Mouse (Mus musculus) erythroblast, embryonic 14.5 days (primary cell): Measurements from ENCODE around the gene Ntm. TPM values are rescaled to one million over a fixed set of nuclear protein-coding genes. Genes with fewer than 3 reads are reported as not detected.

Experiments
- H3K27me3 ChIP-seq: 2 replicates; pipeline ENCODE4 v1.6.1; 2012; ENCODE audit warnings: inconsistent platforms; ENCODE audit not compliant: control insufficient read depth
- H3K36me3 ChIP-seq: 2 replicates; pipeline ENCODE4 v1.6.1; 2012; ENCODE audit warnings: mild to moderate bottlenecking, inconsistent platforms; ENCODE audit not compliant: control insufficient read depth
- H3K4me1 ChIP-seq: 2 replicates; pipeline ENCODE4 v1.6.1; 2012; ENCODE audit warnings: inconsistent platforms; ENCODE audit not compliant: control insufficient read depth
- H3K4me3 ChIP-seq: replicated peaks from 2 replicates; pipeline ENCODE3; 2012; ENCODE audit warnings: moderate library complexity, mild to moderate bottlenecking, inconsistent platforms
- H3K9me3 ChIP-seq: 2 replicates; pipeline ENCODE4 v1.6.1; 2012; ENCODE audit warnings: low read length, inconsistent platforms, mixed read lengths; ENCODE audit not compliant: control insufficient read depth
- GATA1 ChIP-seq: IDR thresholded peaks from 2 replicates; pipeline ENCODE4 v1.6.1; 2012; ENCODE audit warnings: low read length, inconsistent platforms, mixed read lengths
- TAL1 ChIP-seq: IDR thresholded peaks from 3 replicates; pipeline ENCODE4 v1.6.1; 2012; ENCODE audit warnings: low read length, inconsistent platforms, mixed read lengths
- polyA plus RNA-seq: library from polyadenylated mRNA; stranded (reverse); fragments of >175 nt; gene quantifications from 2 replicates; pipeline ENCODE4 v1.2.3, GENCODE M21; 2012

The Ntm gene
- polyA plus RNA-seq, 1 experiment: 0.01 TPM

DNA sequence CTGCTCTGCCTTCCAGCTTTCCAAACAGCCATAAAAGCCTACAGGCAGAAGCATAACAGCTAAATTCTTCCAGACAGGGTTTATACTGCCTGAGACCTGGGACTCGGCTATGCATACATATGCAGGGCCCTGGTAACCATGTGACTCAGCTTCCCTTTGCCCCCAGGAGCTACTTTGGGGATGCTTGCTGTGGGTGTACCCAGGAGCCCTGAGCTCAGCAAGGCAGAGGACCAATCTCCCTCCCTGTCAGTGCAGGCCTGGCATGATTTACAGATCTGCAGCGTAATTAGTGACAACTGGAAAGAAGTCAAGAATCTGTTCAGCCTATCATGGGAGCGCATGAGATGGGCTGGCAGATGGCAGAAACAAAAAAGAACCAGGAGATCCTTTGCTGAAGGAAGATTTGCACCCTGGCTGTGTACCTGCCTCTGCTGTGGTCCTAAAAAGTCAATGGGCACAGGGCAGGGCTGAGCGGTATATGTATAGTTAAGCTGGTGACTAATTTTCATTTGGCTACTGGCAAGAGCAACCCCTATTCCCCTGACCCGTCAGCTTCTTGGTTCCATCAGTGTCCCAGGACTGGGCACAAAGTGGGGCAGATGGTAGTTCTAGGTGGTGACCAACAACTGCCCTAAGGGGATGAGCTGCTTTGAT, 886.9 kb downstream of the Ntm start:
- no peaks in the 10 kb centered on the region for H3K4me1 ChIP-seq
- peaks cover 2% of the 10 kb centered on the region; the same call in 1 of the 2 replicates for H3K9me3 ChIP-seq
- no peaks in the 10 kb centered on the region for H3K27me3 ChIP-seq
- no peaks in the 10 kb centered on the region for H3K36me3 ChIP-seq
- TF ChIP-seq TAL1: no peak
- no peak for TF ChIP-seq GATA1
- H3K4me3 ChIP-seq: no peak overlapping the region

DNA sequence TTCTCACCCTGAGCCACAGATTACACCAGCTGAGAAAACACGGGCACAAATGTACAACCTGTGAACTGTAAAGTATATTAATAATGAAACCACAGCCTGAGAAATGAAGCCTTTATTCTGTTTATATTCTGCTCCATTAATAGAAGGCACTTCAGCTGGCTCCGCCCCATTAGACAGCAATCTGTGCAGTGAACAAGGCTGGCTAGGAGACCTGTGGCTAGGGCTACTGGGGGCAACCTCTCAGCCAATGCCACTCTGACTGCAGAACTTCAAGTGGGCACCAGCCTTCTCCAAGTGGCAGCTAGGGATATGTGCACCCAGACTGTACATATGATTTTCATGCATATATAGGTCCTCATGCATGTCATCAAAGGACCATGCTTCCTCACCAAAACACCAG, 887.7 kb downstream of the Ntm start:
- no peaks in the 10 kb centered on the region for H3K36me3 ChIP-seq
- no peak overlapping the region for H3K4me3 ChIP-seq
- no peaks in the 10 kb centered on the region for H3K4me1 ChIP-seq
- peaks cover 2% of the 10 kb centered on the region; the same call in 1 of the 2 replicates for H3K9me3 ChIP-seq
- H3K27me3 ChIP-seq: no peaks in the 10 kb centered on the region
- TF ChIP-seq TAL1 (no peak), GATA1 (no peak)

GRCm38 (mm10) chr9:29074494-29074893, 888.4 kb downstream of the Ntm start:
- Histone ChIP-seq H3K9me3 (peaks cover 2% of the 10 kb centered on the region; the same call in 1 of the 2 replicates), H3K4me1 (no peaks in the 10 kb centered on the region), H3K4me3 (no peak overlapping the region), H3K27me3 (no peaks in the 10 kb centered on the region), H3K36me3 (no peaks in the 10 kb centered on the region)
- no peak for TF ChIP-seq TAL1
- TF ChIP-seq GATA1: no peak

- H3K4me3 ChIP-seq: no peak overlapping the region
- H3K27me3 ChIP-seq: no peaks in the 10 kb centered on the region
- H3K4me1 ChIP-seq: no peaks in the 10 kb centered on the region
- TF ChIP-seq GATA1: no peak
- no peak for TF ChIP-seq TAL1
- no peaks in the 10 kb centered on the region for H3K36me3 ChIP-seq
- H3K9me3 ChIP-seq: peaks cover 4% of the 10 kb centered on the region; the same call in 1 of the 2 replicates
Measured at GRCm38 (mm10) chr9:29071997-29072396, 890.9 kb downstream of the Ntm start.

DNA sequence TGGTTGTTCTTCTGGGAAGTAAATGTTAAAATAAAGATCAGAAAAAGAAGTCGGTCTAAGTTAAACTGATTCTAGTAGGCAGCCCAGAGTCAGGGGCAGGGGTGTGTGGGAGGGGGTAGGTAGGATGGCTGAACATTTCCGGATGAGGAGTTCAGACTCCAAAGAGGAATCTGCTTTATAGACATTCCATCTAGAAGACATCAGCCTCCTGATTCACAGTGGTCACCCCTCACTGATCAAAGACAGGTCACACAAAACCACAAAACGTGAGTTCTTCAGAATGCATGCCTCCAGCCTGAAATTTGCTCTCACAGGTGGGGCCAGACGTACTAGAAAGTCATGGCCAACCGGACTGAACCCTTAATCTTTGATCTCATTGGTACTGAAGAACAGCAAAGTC, 895.4 kb downstream of the Ntm start:
- Histone ChIP-seq H3K9me3 (0 out of 2 replicates have a peak, but pooled peaks cover 2% of the 10 kb centered on the region), H3K36me3 (no peaks in the 10 kb centered on the region), H3K27me3 (no peaks in the 10 kb centered on the region), H3K4me1 (no peaks in the 10 kb centered on the region), H3K4me3 (no peak overlapping the region)
- TF ChIP-seq GATA1 (no peak), TAL1 (no peak)

- Histone ChIP-seq H3K9me3 (peaks cover 5% of the 10 kb centered on the region; the same call in 1 of the 2 replicates), H3K36me3 (no peaks in the 10 kb centered on the region)
- TF ChIP-seq GATA1 (no peak), TAL1 (no peak)
Measured at GRCm38 (mm10) chr9:29060293-29060692, 902.6 kb downstream of the Ntm start.

DNA sequence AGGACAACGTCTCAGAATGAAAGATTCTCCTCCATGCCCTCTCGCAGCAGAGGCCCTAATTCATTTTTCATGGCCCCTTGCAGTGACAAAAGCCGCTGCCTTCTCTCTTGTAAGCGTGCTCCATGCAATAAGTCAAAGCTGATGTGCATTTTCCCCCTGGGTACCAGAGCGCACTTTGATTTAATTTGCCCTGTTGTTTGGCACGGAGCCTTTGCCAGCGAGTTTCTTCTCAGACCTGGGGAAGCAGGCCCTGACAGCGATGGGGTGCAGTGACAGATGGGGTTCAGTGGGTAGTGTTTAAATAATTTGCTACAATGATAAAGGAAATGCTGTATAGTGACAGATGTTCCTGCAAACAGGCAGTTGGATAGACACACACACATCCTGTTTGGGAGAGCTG, 904.1 kb downstream of the Ntm start:
- Histone ChIP-seq H3K4me3 (no peak overlapping the region), H3K4me1 (no peaks in the 10 kb centered on the region), H3K9me3 (peaks cover 5% of the 10 kb centered on the region; the same call in 1 of the 2 replicates), H3K27me3 (no peaks in the 10 kb centered on the region), H3K36me3 (no peaks in the 10 kb centered on the region)
- TF ChIP-seq TAL1: no peak
- no peak for TF ChIP-seq GATA1

More at GRCm38 (mm10) chr9:29060293-29060692, 902.6 kb downstream of the Ntm start:
- Histone ChIP-seq H3K4me3 (no peak overlapping the region), H3K4me1 (no peaks in the 10 kb centered on the region), H3K27me3 (no peaks in the 10 kb centered on the region)

GRCm38 (mm10) chr9:29055637-29056036, 907.3 kb downstream of the Ntm start:
- H3K9me3 ChIP-seq: peaks cover 5% of the 10 kb centered on the region; the same call in 1 of the 2 replicates
- no peak for TF ChIP-seq GATA1
- TF ChIP-seq TAL1: no peak
- H3K4me3 ChIP-seq: no peak overlapping the region
- no peaks in the 10 kb centered on the region for H3K36me3 ChIP-seq
- no peaks in the 10 kb centered on the region for H3K4me1 ChIP-seq
- no peaks in the 10 kb centered on the region for H3K27me3 ChIP-seq

DNA sequence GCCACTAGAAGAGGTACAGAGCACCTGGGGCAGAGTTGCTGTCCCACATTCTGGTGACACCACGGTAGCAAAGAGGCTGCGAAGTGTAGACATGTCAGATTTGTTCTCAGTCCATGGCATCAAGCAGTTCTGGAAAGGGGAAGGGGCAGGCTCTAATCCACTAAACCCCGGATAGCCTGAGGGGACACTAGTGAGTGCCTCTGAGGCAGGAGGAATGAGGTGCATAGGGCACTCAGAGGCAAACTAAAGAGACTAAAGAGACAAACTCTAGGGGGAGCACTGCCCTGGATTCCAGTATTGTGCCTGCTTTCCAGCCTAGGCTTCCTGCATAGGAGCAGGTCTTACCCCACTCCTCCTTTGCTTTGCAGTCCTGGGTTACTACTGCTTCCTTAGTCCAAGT, 926.5 kb downstream of the Ntm start:
- Histone ChIP-seq H3K9me3 (no peaks in the 10 kb centered on the region; the same call in 1 of the 2 replicates), H3K4me1 (no peaks in the 10 kb centered on the region), H3K4me3 (no peak overlapping the region), H3K36me3 (no peaks in the 10 kb centered on the region), H3K27me3 (no peaks in the 10 kb centered on the region)
- no peak for TF ChIP-seq TAL1
- no peak for TF ChIP-seq GATA1

GRCm38 (mm10) chr9:29036058-29036457, 926.9 kb downstream of the Ntm start:
- Histone ChIP-seq H3K36me3 (no peaks in the 10 kb centered on the region), H3K27me3 (no peaks in the 10 kb centered on the region), H3K4me3 (no peak overlapping the region), H3K9me3 (no peaks in the 10 kb centered on the region; the same call in 1 of the 2 replicates), H3K4me1 (no peaks in the 10 kb centered on the region)
- no peak for TF ChIP-seq TAL1
- no peak for TF ChIP-seq GATA1
